Mouse (Mus musculus) G1E (cell line): ENCODE data around the gene Shroom1.

ENCODE experiments used
- CTCF ChIP-seq: IDR thresholded peaks from 2 replicates; pipeline ENCODE4 v1.5.1; 2012; ENCODE audit warnings: low read depth, low read length, inconsistent platforms, mixed read lengths
- GATA1 ChIP-seq: IDR thresholded peaks from 2 replicates; pipeline ENCODE4 v1.6.1; 2012; ENCODE audit warnings: borderline replicate concordance, low read length, inconsistent platforms, mixed read lengths
- POLR2AphosphoS5 ChIP-seq: IDR thresholded peaks from 2 replicates; pipeline ENCODE4 v1.6.1; 2012; ENCODE audit warnings: low read depth, low read length, inconsistent platforms; ENCODE audit not compliant: insufficient replicate concordance

DNA sequence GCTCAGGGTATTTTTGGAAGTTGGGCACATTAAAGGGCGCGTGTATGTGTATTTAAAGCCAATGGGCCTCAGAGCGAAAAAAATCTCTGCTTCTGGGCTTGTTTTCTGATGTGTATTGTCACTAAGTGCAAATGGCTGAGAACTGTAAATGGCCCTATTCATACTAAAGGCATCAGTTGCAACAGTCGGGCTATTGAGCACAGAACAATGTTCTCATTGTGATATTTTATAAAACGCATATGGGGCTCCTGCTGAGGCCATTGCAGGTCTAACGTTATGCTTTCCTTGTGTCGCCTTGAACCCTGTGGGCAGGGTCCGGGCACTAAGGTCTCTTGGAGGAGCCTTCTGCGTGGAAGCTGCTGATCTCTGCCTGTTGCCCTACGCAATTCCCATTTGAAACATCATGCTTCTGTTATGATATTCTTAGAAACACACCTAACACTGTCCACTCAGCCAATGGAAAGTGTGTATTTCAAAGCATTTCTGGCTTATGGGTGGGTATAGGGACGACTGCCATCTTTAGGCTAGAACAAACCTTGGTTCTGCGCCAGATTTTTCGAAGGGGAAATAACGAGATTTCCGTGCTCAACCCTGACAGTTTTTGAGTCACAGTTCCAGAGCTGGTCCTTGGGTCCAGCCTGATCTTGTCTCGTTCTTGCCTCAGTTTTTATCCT lies 12.4 kb downstream of the Shroom1 start:
- TF ChIP-seq CTCF (no peak), POLR2AphosphoS5 (no peak), GATA1 (no peak)
